Mouse (Mus musculus) embryonic facial prominence, embryonic 12.5 days (tissue): ENCODE measurements around the gene Pim3. TPM values are rescaled to one million over a fixed set of nuclear protein-coding genes. Genes with fewer than 3 reads are reported as not detected.
A peak's percentile ranks its signal among the peaks of the same experiment; 100 is the strongest.

Source experiments
- ATAC-seq: fragments of 200-750 bp; cut with Nextera tagmentation; 2 replicates; pipeline ENCODE4 v1.8.0; 2017; ENCODE audit not compliant: insufficient number of reproducible peaks, insufficient read depth, low FRiP score, low TSS enrichment
- H3K27ac ChIP-seq: fragments of 300-500 bp; sonication (generic); 2 replicates; pipeline ENCODE4 v1.5.1; 2016; ENCODE audit warnings: mild to moderate bottlenecking
- H3K27me3 ChIP-seq: fragments of 300-500 bp; sonication (generic); 2 replicates; pipeline ENCODE4 v1.6.1; 2016; ENCODE audit warnings: mild to moderate bottlenecking, moderate library complexity
- H3K36me3 ChIP-seq: fragments of 300-500 bp; sonication (generic); 2 replicates; pipeline ENCODE4 v1.6.1; 2016; ENCODE audit warnings: mild to moderate bottlenecking
- H3K4me1 ChIP-seq: fragments of 300-500 bp; sonication (generic); 2 replicates; pipeline ENCODE4 v1.6.1; 2016
- H3K4me2 ChIP-seq: fragments of 300-500 bp; sonication (generic); replicated peaks from 2 replicates; pipeline ENCODE4 v1.6.1; 2016; ENCODE audit warnings: mild to moderate bottlenecking, moderate library complexity
- H3K4me3 ChIP-seq: fragments of 300-500 bp; sonication (generic); 2 replicates; pipeline ENCODE4 v1.5.1; 2016; ENCODE audit warnings: mild to moderate bottlenecking
- H3K9ac ChIP-seq: fragments of 300-500 bp; sonication (generic); 2 replicates; pipeline ENCODE4 v1.6.1; 2016; ENCODE audit warnings: mild to moderate bottlenecking, moderate library complexity
- H3K9me3 ChIP-seq: fragments of 300-500 bp; sonication (generic); 2 replicates; pipeline ENCODE4 v1.6.1; 2016; ENCODE audit warnings: mild to moderate bottlenecking, moderate library complexity
- WGBS: fragments of 180-500 bp; shearing (Covaris S2); methylation state at CpG from one replicate; pipeline ENCODE4 v1.1.7; 2016; 5-methylcytosine and 5-hydroxymethylcytosine counted together
- polyA plus RNA-seq: library from polyadenylated mRNA; unstranded; fragments of >200 nt; fragmentation: Nextera tagmentation; extraction: Ambion mirVana; gene quantifications from 2 replicates; pipeline ENCODE4 v1.2.1, GENCODE M21; 2016

The Pim3 gene
- polyA plus RNA-seq, 1 experiment from 2014 or later, result 56.9 TPM

- no peak for ATAC-seq
- Histone ChIP-seq H3K9ac (no peak overlapping the region), H3K4me1 (no peaks in the 10 kb centered on the region), H3K4me2 (peak overlapping the region; percentile 79), H3K9me3 (no peaks in the 10 kb centered on the region), H3K27ac (no peak overlapping the region), H3K36me3 (no peaks in the 10 kb centered on the region), H3K4me3 (no peak overlapping the region), H3K27me3 (no peaks in the 10 kb centered on the region)
- WGBS, result 70% methylated on average over 8 of the region's 8 CpGs
Observed at GRCm38 (mm10) chr15:88891676-88892040, 29.7 kb downstream of the Pim3 start.

- Histone ChIP-seq H3K4me1 (no peaks in the 10 kb centered on the region), H3K27ac (no peak overlapping the region), H3K36me3 (no peaks in the 10 kb centered on the region), H3K4me3 (no peak overlapping the region), H3K27me3 (no peaks in the 10 kb centered on the region), H3K9me3 (no peaks in the 10 kb centered on the region), H3K9ac (no peak overlapping the region), H3K4me2 (no peak overlapping the region)
- ATAC-seq, result no peak
- WGBS, result 78% methylated on average over 1 of the region's 1 CpGs
Observed at GRCm38 (mm10) chr15:88892252-88892651, 30.3 kb downstream of the Pim3 start.

- H3K27me3 ChIP-seq, result no peaks in the 10 kb centered on the region
- no peaks in the 10 kb centered on the region for H3K36me3 ChIP-seq
- H3K27ac ChIP-seq, result no peak overlapping the region
- H3K4me2 ChIP-seq, result no peak overlapping the region
- no peaks in the 10 kb centered on the region for H3K9me3 ChIP-seq
- no peak overlapping the region for H3K4me3 ChIP-seq
- no peak for ATAC-seq
- WGBS, result 81% methylated on average over 5 of the region's 5 CpGs
- H3K9ac ChIP-seq, result no peak overlapping the region
- H3K4me1 ChIP-seq, result no peaks in the 10 kb centered on the region
Observed at GRCm38 (mm10) chr15:88892876-88893275, 30.9 kb downstream of the Pim3 start.

GRCm38 (mm10) chr15:88895119-88895518, 33.1 kb downstream of the Pim3 start:
- no peak for ATAC-seq
- 64% methylated on average over 7 of the region's 7 CpGs for WGBS
- Histone ChIP-seq H3K4me2 (no peak overlapping the region), H3K27me3 (no peaks in the 10 kb centered on the region), H3K4me3 (no peak overlapping the region), H3K9me3 (no peaks in the 10 kb centered on the region), H3K36me3 (no peaks in the 10 kb centered on the region), H3K27ac (no peak overlapping the region), H3K9ac (no peak overlapping the region), H3K4me1 (no peaks in the 10 kb centered on the region)

- Histone ChIP-seq H3K27me3 (no peaks in the 10 kb centered on the region), H3K27ac (no peak overlapping the region), H3K4me3 (no peak overlapping the region), H3K4me2 (no peak overlapping the region), H3K9me3 (no peaks in the 10 kb centered on the region), H3K9ac (no peak overlapping the region), H3K36me3 (no peaks in the 10 kb centered on the region), H3K4me1 (no peaks in the 10 kb centered on the region)
- no peak for ATAC-seq
- 87% methylated on average over 6 of the region's 6 CpGs for WGBS
Observed at GRCm38 (mm10) chr15:88895891-88896290, 33.9 kb downstream of the Pim3 start.

GRCm38 (mm10) chr15:88896341-88896980, 34.5 kb downstream of the Pim3 start:
- Histone ChIP-seq H3K27ac (no peak overlapping the region), H3K4me3 (no peak overlapping the region), H3K4me1 (no peaks in the 10 kb centered on the region), H3K9me3 (no peaks in the 10 kb centered on the region), H3K9ac (no peak overlapping the region), H3K36me3 (no peaks in the 10 kb centered on the region), H3K4me2 (no peak overlapping the region), H3K27me3 (no peaks in the 10 kb centered on the region)
- no peak for ATAC-seq
- WGBS, result 86% methylated on average over 10 of the region's 10 CpGs

GRCm38 (mm10) chr15:88902200-88902875, 40.4 kb downstream of the Pim3 start:
- no peak overlapping the region for H3K9ac ChIP-seq
- no peaks in the 10 kb centered on the region for H3K4me1 ChIP-seq
- H3K27ac ChIP-seq, result no peak overlapping the region
- H3K9me3 ChIP-seq, result no peaks in the 10 kb centered on the region
- no peak for ATAC-seq
- no peak overlapping the region for H3K4me3 ChIP-seq
- H3K27me3 ChIP-seq, result no peaks in the 10 kb centered on the region
- no peaks in the 10 kb centered on the region for H3K36me3 ChIP-seq
- 87% methylated on average over 15 of the region's 15 CpGs for WGBS
- H3K4me2 ChIP-seq, result no peak overlapping the region

- no peaks in the 10 kb centered on the region for H3K4me1 ChIP-seq
- no peak overlapping the region for H3K27ac ChIP-seq
- no peaks in the 10 kb centered on the region for H3K36me3 ChIP-seq
- H3K9me3 ChIP-seq, result no peaks in the 10 kb centered on the region
- no peak overlapping the region for H3K9ac ChIP-seq
- no peaks in the 10 kb centered on the region for H3K27me3 ChIP-seq
- ATAC-seq, result no peak
- no peak overlapping the region for H3K4me3 ChIP-seq
- 90% methylated on average over 1 of the region's 1 CpGs for WGBS
- H3K4me2 ChIP-seq, result no peak overlapping the region
Observed at GRCm38 (mm10) chr15:88903086-88903485, 41.1 kb downstream of the Pim3 start.

- H3K4me1 ChIP-seq, result no peaks in the 10 kb centered on the region
- H3K27ac ChIP-seq, result no peak overlapping the region
- H3K4me2 ChIP-seq, result no peak overlapping the region
- no peaks in the 10 kb centered on the region for H3K9me3 ChIP-seq
- WGBS, result 78% methylated on average over 14 of the region's 14 CpGs
- no peak overlapping the region; the same call in 1 of the 2 replicates for H3K9ac ChIP-seq
- H3K36me3 ChIP-seq, result no peaks in the 10 kb centered on the region
- H3K4me3 ChIP-seq, result no peak overlapping the region
- no peak for ATAC-seq
- H3K27me3 ChIP-seq, result no peaks in the 10 kb centered on the region
Observed at GRCm38 (mm10) chr15:88904056-88904811, 42.2 kb downstream of the Pim3 start.

- no peaks in the 10 kb centered on the region for H3K9me3 ChIP-seq
- H3K9ac ChIP-seq, result no peak overlapping the region
- no peak for ATAC-seq
- H3K4me2 ChIP-seq, result no peak overlapping the region
- H3K4me1 ChIP-seq, result no peaks in the 10 kb centered on the region
- 73% methylated on average over 4 of the region's 4 CpGs for whole genome bisulfite sequencing
- H3K36me3 ChIP-seq, result no peaks in the 10 kb centered on the region
- no peaks in the 10 kb centered on the region for H3K27me3 ChIP-seq
- no peak overlapping the region for H3K4me3 ChIP-seq
- no peak overlapping the region for H3K27ac ChIP-seq
Observed at GRCm38 (mm10) chr15:88906347-88906746, 44.4 kb downstream of the Pim3 start.

GRCm38 (mm10) chr15:88915046-88915445, 53.1 kb downstream of the Pim3 start:
- H3K36me3 ChIP-seq, result no peaks in the 10 kb centered on the region
- H3K27ac ChIP-seq, result no peak overlapping the region
- ATAC-seq, result no peak
- H3K9me3 ChIP-seq, result no peaks in the 10 kb centered on the region
- H3K27me3 ChIP-seq, result no peaks in the 10 kb centered on the region
- H3K4me3 ChIP-seq, result no peak overlapping the region
- no peak overlapping the region for H3K4me2 ChIP-seq
- no peak overlapping the region for H3K9ac ChIP-seq
- H3K4me1 ChIP-seq, result no peaks in the 10 kb centered on the region
- WGBS, result 91% methylated on average over 7 of the region's 7 CpGs
